Mouse (Mus musculus) lung, adult 10 weeks (tissue): Measurements from ENCODE around the gene Abcc12. TPM values are rescaled to one million over a fixed set of nuclear protein-coding genes. Genes with fewer than 3 reads are reported as not detected.

Experiments
- polyA plus RNA-seq: library from polyadenylated mRNA; stranded (reverse); fragments of 350-450 nt; fragmentation: Illumina TruSeq; extraction: RNeasy Lipid Tissue Mini Kit (QIAGEN cat#74804); gene quantifications from one replicate; pipeline ENCODE4 v1.2.3, GENCODE M21; 2014; ENCODE audit warnings: low read depth, low replicate concordance; ENCODE audit not compliant: insufficient read depth

The Abcc12 gene
- not detected for polyA plus RNA-seq

GRCm38 (mm10) chr8:86580458-86580857, at the start of gene Abcc12:
Gene Abcc12 (minus strand): TSS chr8:86580686.

GRCm38 (mm10) chr8:86623911-86624731, 43.6 kb upstream of the Abcc12 start, which contains the start of gene Lonp2:
Gene Lonp2 (plus strand): TSS chr8:86624043.

Other genes starting within 250 kb of the Abcc12 start
- 51.7 TPM for gene Lonp2, start 43.4 kb upstream of the Abcc12 start, polyA plus RNA-seq
- gene Gm10638, start 165.0 kb upstream of the Abcc12 start, polyA plus RNA-seq, result 1.7 TPM
- 22.0 TPM for gene Siah1a, start 165.2 kb upstream of the Abcc12 start, polyA plus RNA-seq